Mouse (Mus musculus): Measurements from ENCODE around the gene Lyrm7. TPM values are rescaled to one million over a fixed set of nuclear protein-coding genes. Genes with fewer than 3 reads are reported as not detected.

The Lyrm7 gene
- polyA plus RNA-seq, 1 experiment: 11.4 TPM

GRCm38 (mm10) chr11:54785566-54785965, 75.2 kb downstream of the Lyrm7 start:
- Histone ChIP-seq H3K27ac (ENCODE audit: control insufficient read depth, insufficient read depth, low read depth, low read length, poor library complexity) (no peak overlapping the region), H3K4me1 (ENCODE audit: control insufficient read depth, insufficient read depth, low read length) (peaks cover 4% of the 10 kb centered on the region), H3K4me3 (replicated peaks; ENCODE audit: control insufficient read depth, low read depth, low read length) (no peak overlapping the region)
- TF ChIP-seq POLR2A (IDR thresholded peaks at IDR 0.05; ENCODE audit: borderline replicate concordance, control insufficient read depth, low read depth, low read length) (no peak), CTCF (IDR thresholded peaks at IDR 0.05; ENCODE audit: control insufficient read depth, insufficient read depth, low read length) (no peak)
- 83% methylated on average over 3 of the region's 3 CpGs for WGBS

GRCm38 (mm10) chr11:54784436-54784835, 76.3 kb downstream of the Lyrm7 start:
- Histone ChIP-seq H3K27ac (ENCODE audit: control insufficient read depth, insufficient read depth, low read depth, low read length, poor library complexity) (no peak overlapping the region), H3K4me1 (ENCODE audit: control insufficient read depth, insufficient read depth, low read length) (peaks cover 4% of the 10 kb centered on the region), H3K4me3 (replicated peaks; ENCODE audit: control insufficient read depth, low read depth, low read length) (no peak overlapping the region)
- 77% methylated on average over 3 of the region's 3 CpGs for WGBS
- no peak for TF ChIP-seq POLR2A (IDR thresholded peaks at IDR 0.05; ENCODE audit: borderline replicate concordance, control insufficient read depth, low read depth, low read length)

GRCm38 (mm10) chr11:54782253-54782652, 78.5 kb downstream of the Lyrm7 start:
- Histone ChIP-seq H3K4me1 (ENCODE audit: control insufficient read depth, insufficient read depth, low read length) (peaks cover 7% of the 10 kb centered on the region), H3K4me3 (replicated peaks; ENCODE audit: control insufficient read depth, low read depth, low read length) (no peak overlapping the region), H3K27ac (ENCODE audit: control insufficient read depth, insufficient read depth, low read depth, low read length, poor library complexity) (no peak overlapping the region)
- WGBS: 84% methylated on average over 6 of the region's 6 CpGs
- no peak for TF ChIP-seq CTCF (IDR thresholded peaks at IDR 0.05; ENCODE audit: control insufficient read depth, insufficient read depth, low read length)
- TF ChIP-seq POLR2A (IDR thresholded peaks at IDR 0.05; ENCODE audit: borderline replicate concordance, control insufficient read depth, low read depth, low read length): no peak

- peaks cover 6% of the 10 kb centered on the region for H3K4me1 ChIP-seq (ENCODE audit: control insufficient read depth, insufficient read depth, low read length)
These were observed 80.8 kb downstream of the Lyrm7 start for GRCm38 (mm10) chr11:54779946-54780345.

GRCm38 (mm10) chr11:54778131-54778844, 82.4 kb downstream of the Lyrm7 start:
- TF ChIP-seq CTCF (IDR thresholded peaks at IDR 0.05; ENCODE audit: control insufficient read depth, insufficient read depth, low read length) (no peak), POLR2A (IDR thresholded peaks at IDR 0.05; ENCODE audit: borderline replicate concordance, control insufficient read depth, low read depth, low read length) (no peak)
- H3K4me3 ChIP-seq (replicated peaks; ENCODE audit: control insufficient read depth, low read depth, low read length): no peak overlapping the region
- peaks cover 8% of the 10 kb centered on the region for H3K4me1 ChIP-seq (ENCODE audit: control insufficient read depth, insufficient read depth, low read length)
- H3K27ac ChIP-seq (ENCODE audit: control insufficient read depth, insufficient read depth, low read depth, low read length, poor library complexity): no peak overlapping the region; the same call in 1 of the 2 replicates
- 20% methylated on average over 1 of the region's 1 CpGs for WGBS

More at GRCm38 (mm10) chr11:54779946-54780345, 80.8 kb downstream of the Lyrm7 start:
- Histone ChIP-seq H3K27ac (ENCODE audit: control insufficient read depth, insufficient read depth, low read depth, low read length, poor library complexity) (no peak overlapping the region), H3K4me3 (replicated peaks; ENCODE audit: control insufficient read depth, low read depth, low read length) (no peak overlapping the region)
- TF ChIP-seq POLR2A (IDR thresholded peaks at IDR 0.05; ENCODE audit: borderline replicate concordance, control insufficient read depth, low read depth, low read length) (no peak), CTCF (IDR thresholded peaks at IDR 0.05; ENCODE audit: control insufficient read depth, insufficient read depth, low read length) (no peak)
- WGBS: 86% methylated on average over 1 of the region's 1 CpGs

GRCm38 (mm10) chr11:54777387-54778130, 83.2 kb downstream of the Lyrm7 start:
- no peak overlapping the region for H3K27ac ChIP-seq (ENCODE audit: control insufficient read depth, insufficient read depth, low read depth, low read length, poor library complexity)
- no peak for TF ChIP-seq CTCF (IDR thresholded peaks at IDR 0.05; ENCODE audit: control insufficient read depth, insufficient read depth, low read length)
- TF ChIP-seq POLR2A (IDR thresholded peaks at IDR 0.05; ENCODE audit: borderline replicate concordance, control insufficient read depth, low read depth, low read length): no peak
- no peak overlapping the region for H3K4me3 ChIP-seq (replicated peaks; ENCODE audit: control insufficient read depth, low read depth, low read length)
- H3K4me1 ChIP-seq (ENCODE audit: control insufficient read depth, insufficient read depth, low read length): peaks cover 8% of the 10 kb centered on the region
- 72% methylated on average over 6 of the region's 6 CpGs for WGBS

Other genes with a start within 250 kb of the Lyrm7 start
- gene Cdc42se2, start 73.2 kb downstream of the Lyrm7 start, polyA plus RNA-seq (2011; ENCODE audit: insufficient read depth, insufficient read length, low replicate concordance, missing spikeins): 11.3 and 17.9 TPM in 2 replicates
- 192 and 249 TPM in 2 replicates for gene Hint1, start 5.5 kb upstream of the Lyrm7 start, polyA plus RNA-seq (2011; ENCODE audit: insufficient read depth, insufficient read length, low replicate concordance, missing spikeins)
- gene Gpx3, start 41.5 kb upstream of the Lyrm7 start, polyA plus RNA-seq (2011; ENCODE audit: insufficient read depth, insufficient read length, low replicate concordance, missing spikeins): 86.6 and 132 TPM in 2 replicates
- 10.1 and 22.5 TPM in 2 replicates for gene Tnip1, start 102.0 kb upstream of the Lyrm7 start, polyA plus RNA-seq (2011; ENCODE audit: insufficient read depth, insufficient read length, low replicate concordance, missing spikeins)
- gene Anxa6, start 172.5 kb upstream of the Lyrm7 start, polyA plus RNA-seq (2011; ENCODE audit: insufficient read depth, insufficient read length, low replicate concordance, missing spikeins): 17.6 and 30.5 TPM in 2 replicates
- 2.8 and 7.7 TPM in 2 replicates for gene Ccdc69, start 217.2 kb upstream of the Lyrm7 start, polyA plus RNA-seq (2011; ENCODE audit: insufficient read depth, insufficient read length, low replicate concordance, missing spikeins)
- 7.6 and 20.8 TPM in 2 replicates for gene Gm2a, start 237.2 kb upstream of the Lyrm7 start, polyA plus RNA-seq (2011; ENCODE audit: insufficient read depth, insufficient read length, low replicate concordance, missing spikeins)

Measured in bone marrow, adult 2 months (tissue).